9 mouse cellular contexts compared by ENCODE assay signal in genomic region chr5:3300801-3301457, GRCm38 (mm10). TPM values are rescaled to one million over a fixed set of nuclear protein-coding genes. Genes with fewer than 3 reads are reported as not detected.
DNase-seq lines count a peak whose midpoint lies in the region.
"Had no signal": no experiment of that assay in that cellular context is flagged by ENCODE, and none has a peak within 500 bp of the region (broad histone marks: within the 10 kb centered on the region; RNA-seq: fewer than 3 reads in every experiment).

No protein-coding gene starts in this region.

- no peak overlapping the region for H3K27ac ChIP-seq in hindbrain, embryonic 10.5 days
- H3K27ac ChIP-seq: neural tube, embryonic 13.5 days had no signal

- H3K4me1 ChIP-seq in hindbrain, embryonic 10.5 days (replicated peaks): no peaks in the 10 kb centered on the region
- H3K4me1 ChIP-seq: neural tube, embryonic 13.5 days had no signal

- no peaks in the 10 kb centered on the region for H3K9me3 ChIP-seq in hindbrain, embryonic 10.5 days
- H3K9me3 ChIP-seq: neural tube, embryonic 13.5 days had no signal

- no peak overlapping the region for H3K4me3 ChIP-seq in hindbrain, embryonic 10.5 days
- H3K4me3 ChIP-seq: neural tube, embryonic 13.5 days had no signal

- peak; percentile 50 for DNase-seq in urinary bladder, postnatal 14 days (ENCODE audit: low spot score)
- no peak for DNase-seq in urinary bladder, postnatal 4 days (ENCODE audit: low spot score in 2 of 2)
- peak; percentile 27 for DNase-seq in brain, adult 2 months (ENCODE audit: low read depth, low spot score)
- peak; percentile 22 to 27 for DNase-seq in lung, postnatal 4 days
- DNase-seq in thymus, postnatal 4 days: peak; percentile 50
- DNase-seq in left cerebral cortex, adult 18-20 months (ENCODE audit: low spot score in 2 of 2): no peak
- DNase-seq in hindbrain, embryonic 10.5 days (ENCODE audit: low spot score): no peak
- no peak for DNase-seq in right cerebral cortex, postnatal 14 days

- no peaks in the 10 kb centered on the region for H3K36me3 ChIP-seq in hindbrain, embryonic 10.5 days
- H3K36me3 ChIP-seq: neural tube, embryonic 13.5 days had no signal

- no peaks in the 10 kb centered on the region for H3K27me3 ChIP-seq in hindbrain, embryonic 10.5 days (ENCODE audit: insufficient read depth, poor library complexity, severe bottlenecking)
- H3K27me3 ChIP-seq: neural tube, embryonic 13.5 days had no signal

- 88% methylated on average over 12 of the region's 12 CpGs for WGBS in hindbrain, embryonic 10.5 days

RNA-seq across cellular contexts. Expression of gene Cdk6, which starts 40.4 kb away (rescaled TPM):
- 1 to 10 TPM; 2.2 to 3.8 TPM for total RNA-seq in left cerebral cortex, adult 18-20 months (2021)
- 18.3 and 20.0 TPM in 2 replicates for polyA plus RNA-seq in hindbrain, embryonic 10.5 days (2016; fragmentation: Nextera tagmentation; extraction: Ambion mirVana)

Comparison
In these comparisons a context has a peak if more than half of its experiments do, and no peak if none do; other contexts are left out.
1. DNase-seq: peak in urinary bladder, postnatal 14 days (single experiment), brain, adult 2 months (single experiment), lung, postnatal 4 days (2 of 2) and thymus, postnatal 4 days (single experiment); none in urinary bladder, postnatal 4 days (0 of 2), left cerebral cortex, adult 18-20 months (0 of 2), hindbrain, embryonic 10.5 days (single experiment) and right cerebral cortex, postnatal 14 days (single experiment).